Mouse (Mus musculus): ENCODE measurements around the gene H2al2b. TPM values are rescaled to one million over a fixed set of nuclear protein-coding genes. Genes with fewer than 3 reads are reported as not detected.
"Not testable (repeated sequence)": the region's sequence is repeated elsewhere in the genome, so short reads cannot be mapped to it uniquely, and the experiment has no call there.

The H2al2b gene
- polyA plus RNA-seq (2017; shearing (Covaris generic)), result not detected

DNA sequence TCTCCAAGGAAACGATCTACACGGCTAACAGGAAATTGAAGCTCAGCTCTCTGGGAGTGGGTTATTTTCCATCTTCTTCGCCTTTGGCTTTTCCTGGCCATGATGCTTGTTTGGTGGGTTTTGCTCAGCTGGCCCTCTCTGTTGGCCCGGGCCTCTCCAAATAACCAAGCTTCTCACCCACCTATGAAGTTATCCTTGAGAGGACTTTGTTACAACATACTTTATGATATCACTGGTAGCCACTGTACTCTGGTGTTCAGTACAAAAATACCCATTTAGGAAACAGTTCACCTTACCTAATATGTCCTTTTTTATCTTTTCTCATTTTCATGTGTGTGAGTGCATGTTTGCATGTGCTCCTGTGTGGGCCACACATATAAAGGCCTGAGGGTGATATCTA is at the start of gene H2al2b:
Gene H2al2b (minus strand): TSS at position 101 of the 400 bp plus-strand sequence.
- ATAC-seq, result not testable (repeated sequence)

Other genes starting within 250 kb of the H2al2b start
- not detected for gene H2al2c, start 121.6 kb downstream of the H2al2b start, polyA plus RNA-seq (2017; shearing (Covaris generic))
- not detected for gene Sry, start 57.0 kb downstream of the H2al2b start, polyA plus RNA-seq (2017; shearing (Covaris generic))
- gene Gm4064, start 75.5 kb upstream of the H2al2b start, polyA plus RNA-seq (2017; shearing (Covaris generic)), result not detected
- gene Rbmy, start 110.0 kb upstream of the H2al2b start, polyA plus RNA-seq (2017; shearing (Covaris generic)), result not detected
- gene Gm10256, start 110.0 kb upstream of the H2al2b start, polyA plus RNA-seq (2017; shearing (Covaris generic)), result not detected
- not detected for gene Gm10352, start 180.3 kb upstream of the H2al2b start, polyA plus RNA-seq (2017; shearing (Covaris generic))
- gene Gm29289, start 211.9 kb upstream of the H2al2b start, polyA plus RNA-seq (2017; shearing (Covaris generic)), result not detected